Mouse (Mus musculus): ENCODE measurements around the gene Pcgf2.

DNA sequence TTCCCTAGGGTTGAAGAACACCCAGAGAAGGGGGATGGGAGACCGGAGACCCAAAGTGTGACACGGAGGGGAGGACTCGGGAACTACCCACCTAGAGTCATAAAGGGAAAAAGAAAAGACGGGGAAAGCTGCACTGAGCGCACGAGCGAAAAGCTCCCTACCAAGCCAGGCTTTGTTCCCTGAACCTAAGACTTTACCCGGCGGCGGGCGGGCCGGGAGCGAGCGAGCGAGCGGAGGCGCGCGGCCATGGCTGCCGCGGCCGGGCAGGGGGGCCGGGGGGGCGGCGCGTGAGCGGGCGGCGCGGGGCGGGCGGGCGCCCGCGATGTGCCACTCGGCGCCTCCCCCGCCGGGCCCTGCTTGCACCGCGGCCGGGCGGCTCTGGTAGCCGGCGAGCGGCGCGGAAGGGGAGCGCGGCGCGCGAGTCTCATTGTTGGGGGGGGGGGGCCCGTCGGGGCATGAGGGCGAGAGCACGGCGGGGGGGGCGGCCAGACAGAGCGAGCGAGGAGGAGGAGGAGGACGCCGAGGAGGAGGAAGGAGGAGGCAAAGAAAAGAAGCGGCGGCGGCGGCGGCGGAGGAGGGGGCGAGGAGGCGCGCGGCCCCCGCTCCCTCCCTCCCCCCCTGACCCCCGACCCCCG lies 37.3 kb downstream of the Pcgf2 start, which contains the start of gene Mllt6:
- TF ChIP-seq CTCF (IDR thresholded peaks at IDR 0.05; ENCODE audit: low read depth, low read length) (no peak), POLR2A (IDR thresholded peaks at IDR 0.05; ENCODE audit: insufficient read depth, low read length) (no peak), EP300 (IDR thresholded peaks at IDR 0.05; ENCODE audit: insufficient read depth, low read depth, low read length) (no peak)

Data from ES-Bruce4 (cell line).